Mouse (Mus musculus) erythroblast, adult 5-6 weeks (primary cell): ENCODE data around the gene Mrgprd. TPM values are rescaled to one million over a fixed set of nuclear protein-coding genes. Genes with fewer than 3 reads are reported as not detected.

ENCODE experiments used
- ATAC-seq: replicated peaks from 2 replicates; pipeline ENCODE4 v1.8.0; 2016; ENCODE audit warnings: moderate number of reproducible peaks, mild to moderate bottlenecking, moderate TSS enrichment, inconsistent platforms; ENCODE audit not compliant: poor library complexity, low FRiP score, severe bottlenecking
- total RNA-seq, 2 experiments: library from RNA; stranded (forward) in 1 of 2; stranded (reverse) in 1 of 2; fragments of 150-400 nt in 1 of 2; fragments of 200-764, 138-1000 nt in 1 of 2; gene quantifications; 2 replicates each; pipeline versions ENCODE4 v1.2.3 to v1.2.4; 2015 to 2017; ENCODE audit warnings: low replicate concordance in 2 of 2

Mrgprd gene
- total RNA-seq, 2 experiments from 2014 or later = not detected

DNA sequence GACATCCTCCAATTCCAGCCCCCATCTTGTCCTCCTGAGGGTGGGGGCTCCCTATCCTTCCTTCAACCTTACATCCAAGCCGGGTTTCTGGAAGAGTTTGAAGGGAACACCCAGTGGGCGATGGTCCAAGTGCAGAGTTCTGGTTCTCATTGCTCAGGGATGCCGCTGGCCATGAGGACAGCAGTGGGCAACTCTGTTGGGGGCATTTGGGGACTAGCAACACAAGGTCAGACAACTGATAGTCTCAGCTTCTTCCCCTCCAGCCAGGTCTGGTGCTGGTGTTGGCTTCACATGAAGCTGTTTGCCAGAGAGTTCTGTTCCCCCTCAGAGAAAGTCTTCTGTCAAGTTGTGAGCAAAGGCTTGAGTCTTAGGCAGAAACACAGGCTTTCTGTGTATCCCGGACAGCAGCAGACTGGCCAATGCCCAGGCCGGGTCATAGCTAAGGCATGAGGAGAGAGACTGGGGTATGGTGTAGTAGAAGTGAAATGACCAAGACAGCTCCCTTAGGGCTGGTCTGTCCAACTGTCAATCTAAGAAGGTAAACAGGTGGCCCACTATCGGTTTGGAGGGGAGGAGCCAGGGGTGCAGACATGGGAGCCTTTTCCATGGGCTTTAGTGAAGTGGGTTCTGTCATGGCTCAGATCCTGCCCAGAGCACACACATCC lies 13.2 kb upstream of the Mrgprd start:
- ATAC-seq = no peak

DNA sequence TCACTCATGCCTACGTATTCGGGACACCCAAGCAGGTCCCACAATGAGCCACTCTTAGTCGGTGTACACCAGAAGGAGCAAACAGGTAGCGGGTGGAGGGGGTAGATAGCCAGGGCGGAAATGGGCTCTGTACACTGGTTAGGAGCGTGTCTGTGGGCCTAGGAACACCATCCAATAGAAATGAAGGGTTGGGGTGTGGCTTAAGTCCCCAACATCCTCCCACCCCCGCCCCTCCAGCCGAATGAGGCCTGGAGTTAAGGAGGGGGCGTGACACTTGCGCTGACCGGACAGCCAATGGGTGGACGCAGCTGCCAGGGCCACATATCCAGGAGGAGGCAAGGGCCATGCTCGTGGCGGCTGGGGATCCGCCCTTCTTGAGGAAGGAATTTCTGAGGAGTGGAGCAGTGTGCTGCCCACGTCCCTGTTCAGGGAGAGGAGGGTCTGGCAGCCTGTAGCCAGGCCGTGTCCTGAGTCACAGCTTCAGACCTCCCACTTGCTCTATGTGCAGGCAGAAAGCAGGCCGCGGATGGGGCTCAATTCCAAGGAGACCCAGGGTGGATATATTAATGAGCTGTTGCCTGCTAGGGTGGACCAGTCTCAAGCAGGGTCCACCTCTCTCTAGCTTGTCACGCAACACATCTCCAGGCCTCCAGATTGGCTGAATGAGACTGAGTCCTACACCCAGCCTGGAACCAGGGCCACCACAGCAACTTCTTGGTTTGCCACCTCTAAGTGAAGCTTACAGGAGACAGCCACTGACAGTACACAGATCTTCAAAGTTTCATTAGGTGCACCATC lies 11.9 kb upstream of the Mrgprd start:
- peak; percentile 38 for ATAC-seq

DNA sequence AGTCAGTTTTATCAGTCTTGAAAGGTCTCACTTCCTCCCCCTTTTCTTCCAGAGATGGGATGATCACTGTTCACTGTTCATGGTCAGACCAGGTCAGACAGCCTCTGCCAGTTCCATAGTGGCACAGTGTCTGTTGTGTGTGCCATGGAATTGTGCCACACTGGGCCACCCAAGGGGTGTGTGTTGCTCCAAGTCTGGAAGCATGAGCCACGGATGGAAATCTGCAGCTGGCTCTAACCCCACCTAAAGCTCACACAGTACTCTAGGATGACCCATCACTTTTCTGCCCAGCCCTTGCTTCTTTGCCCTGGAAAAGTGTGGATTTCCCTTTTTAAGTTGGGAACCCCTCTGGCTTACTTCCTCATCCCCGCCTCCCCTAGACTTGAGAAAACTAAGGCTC lies 10.5 kb upstream of the Mrgprd start:
- ATAC-seq = no peak

DNA sequence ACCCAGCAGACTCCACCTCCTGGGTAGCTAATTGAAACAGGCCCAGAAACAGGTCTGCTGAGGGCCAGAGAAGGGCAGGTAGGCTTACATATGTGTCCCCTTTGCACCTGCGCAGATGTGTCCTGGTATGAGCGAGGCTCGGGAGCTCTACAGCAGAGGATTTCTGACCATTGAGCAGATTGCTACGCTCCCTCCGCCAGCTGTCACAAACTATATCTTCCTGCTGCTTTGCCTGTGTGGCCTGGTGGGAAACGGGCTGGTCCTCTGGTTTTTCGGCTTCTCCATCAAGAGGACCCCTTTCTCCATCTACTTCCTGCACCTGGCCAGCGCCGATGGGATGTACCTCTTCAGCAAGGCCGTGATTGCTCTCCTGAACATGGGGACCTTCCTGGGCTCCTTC lies 7.0 kb upstream of the Mrgprd start:
- ATAC-seq = no peak

DNA sequence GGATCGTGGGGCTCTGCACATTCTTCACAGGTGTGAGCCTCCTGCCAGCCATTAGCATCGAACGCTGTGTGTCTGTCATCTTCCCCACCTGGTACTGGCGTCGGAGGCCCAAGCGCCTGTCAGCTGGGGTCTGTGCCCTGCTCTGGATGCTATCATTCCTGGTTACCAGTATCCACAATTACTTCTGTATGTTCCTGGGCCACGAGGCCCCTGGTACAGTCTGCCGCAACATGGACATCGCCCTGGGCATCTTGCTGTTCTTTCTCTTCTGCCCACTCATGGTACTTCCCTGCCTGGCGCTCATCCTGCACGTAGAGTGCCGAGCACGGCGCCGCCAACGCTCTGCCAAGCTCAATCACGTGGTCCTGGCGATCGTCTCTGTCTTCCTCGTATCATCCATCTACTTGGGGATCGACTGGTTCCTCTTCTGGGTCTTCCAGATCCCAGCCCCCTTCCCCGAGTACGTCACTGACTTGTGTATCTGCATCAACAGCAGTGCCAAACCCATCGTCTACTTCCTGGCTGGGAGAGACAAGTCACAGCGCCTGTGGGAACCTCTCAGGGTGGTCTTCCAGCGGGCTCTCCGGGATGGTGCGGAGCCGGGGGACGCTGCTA lies 6.5 kb upstream of the Mrgprd start:
- no peak for ATAC-seq

DNA sequence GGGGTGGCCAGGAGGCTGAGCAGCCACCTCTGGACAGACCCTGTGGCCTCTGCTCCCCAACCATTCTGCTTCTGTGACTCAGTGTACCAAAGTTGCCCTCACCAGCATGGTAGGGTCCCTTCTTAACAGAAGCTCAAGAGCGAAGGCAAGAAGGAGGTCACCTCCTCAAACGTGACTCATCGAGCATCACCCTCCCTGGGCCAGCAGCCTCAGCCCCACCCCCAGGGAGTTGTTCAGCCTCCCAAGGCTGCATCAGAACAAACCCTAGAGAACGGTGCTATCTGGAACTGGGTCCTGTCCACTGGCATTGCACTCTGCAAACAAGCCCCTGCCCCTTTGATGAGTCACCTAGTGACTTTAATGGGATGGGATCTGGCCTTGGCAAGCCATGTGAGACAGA lies 5.8 kb upstream of the Mrgprd start:
- ATAC-seq = no peak

DNA sequence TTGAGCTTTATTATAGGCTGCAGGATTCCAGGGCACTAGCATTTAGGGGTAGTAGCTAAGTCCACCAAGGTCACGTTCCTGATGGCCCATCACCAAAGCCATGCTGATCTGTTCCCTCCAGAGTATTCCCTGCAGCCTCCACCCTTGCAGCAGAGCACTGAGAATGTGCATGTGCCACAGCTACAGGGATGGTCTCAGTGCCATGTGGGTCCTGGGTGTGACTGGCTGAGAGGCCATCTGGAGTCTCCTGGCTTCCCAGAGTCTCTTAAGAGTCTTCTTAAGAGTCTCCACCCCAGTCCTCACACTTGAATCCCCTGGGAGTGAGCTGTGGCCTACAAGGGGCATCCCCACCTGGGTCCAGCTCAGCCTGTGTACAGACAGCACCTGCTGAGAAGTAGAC lies 4.8 kb upstream of the Mrgprd start:
- no peak for ATAC-seq

DNA sequence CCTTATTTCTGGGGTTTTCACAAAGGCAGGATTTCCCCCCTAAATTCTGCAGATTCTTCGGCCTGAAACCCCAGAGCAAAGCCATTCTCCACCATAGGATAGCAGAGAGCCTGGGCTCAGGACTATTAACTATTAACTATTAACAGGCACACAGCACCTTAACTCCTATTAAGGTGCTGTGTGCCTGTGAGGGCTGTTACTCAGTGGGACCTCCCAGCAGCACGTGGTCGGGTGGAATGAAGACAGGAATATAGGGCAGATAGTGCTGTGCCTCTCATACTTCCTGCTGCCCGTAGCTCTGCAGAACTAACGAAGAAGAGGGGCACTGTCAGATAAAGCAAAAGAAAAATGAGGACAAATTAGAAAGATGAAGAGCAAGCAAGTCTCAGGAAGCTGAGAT lies 4.1 kb upstream of the Mrgprd start:
- ATAC-seq = no peak

DNA sequence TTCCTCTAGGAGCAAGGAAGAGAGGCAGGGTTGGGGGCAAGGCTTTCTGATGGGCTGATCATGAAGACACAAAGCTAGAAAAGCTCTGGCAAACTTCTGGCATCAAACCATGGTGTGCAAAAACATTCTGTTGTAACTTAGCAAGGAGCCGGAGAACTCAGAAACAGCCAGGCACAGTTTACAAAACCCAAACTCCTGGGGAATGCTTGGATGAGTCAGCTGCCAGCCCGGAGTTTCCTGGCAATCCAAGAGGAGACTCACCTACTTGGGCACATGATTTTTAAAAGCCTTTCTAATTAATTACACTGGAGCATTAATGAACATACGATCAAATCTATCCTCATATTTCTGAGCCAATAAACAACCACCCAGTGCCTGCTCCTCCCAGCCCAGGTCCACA lies 2.5 kb upstream of the Mrgprd start:
- no peak for ATAC-seq

DNA sequence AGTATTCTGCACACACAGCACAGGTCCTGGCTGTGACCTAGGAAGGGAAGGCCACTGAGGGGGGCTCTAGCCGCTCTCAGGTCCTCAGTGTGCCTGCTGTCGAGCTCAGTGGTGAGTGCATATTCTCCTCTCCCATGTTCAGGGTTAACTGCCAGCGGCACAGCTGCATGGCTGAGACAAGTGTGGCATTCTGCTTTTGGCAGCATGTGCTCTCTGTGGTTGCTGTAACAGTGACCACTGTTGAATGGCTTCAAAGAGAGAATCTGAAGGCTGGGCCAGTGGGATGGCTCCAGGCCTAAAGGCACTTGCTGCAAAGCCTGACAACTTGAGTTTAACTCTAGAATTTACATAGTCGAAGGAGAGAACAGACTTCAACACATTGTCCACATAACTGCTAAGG lies 2.9 kb downstream of the Mrgprd start:
- no peak for ATAC-seq

DNA sequence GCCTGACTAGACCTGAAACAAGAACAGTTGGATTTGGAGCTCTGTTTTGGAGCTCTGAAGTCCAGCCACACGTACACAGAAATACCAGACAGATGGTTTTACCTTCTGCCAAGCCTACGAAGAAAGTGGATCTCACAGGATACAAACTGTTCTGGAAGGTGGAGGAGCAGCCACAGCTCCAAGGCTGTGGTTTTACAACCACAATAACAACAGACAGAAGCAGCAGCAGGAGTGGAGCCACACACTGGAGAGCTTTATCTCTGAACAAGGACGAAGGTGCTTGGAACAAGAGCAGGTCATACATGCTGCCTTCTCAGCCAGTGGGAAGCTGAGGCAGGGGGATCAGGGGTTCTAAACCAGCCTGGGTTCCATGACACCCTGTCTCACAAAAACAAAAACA lies 4.8 kb downstream of the Mrgprd start:
- ATAC-seq = no peak

DNA sequence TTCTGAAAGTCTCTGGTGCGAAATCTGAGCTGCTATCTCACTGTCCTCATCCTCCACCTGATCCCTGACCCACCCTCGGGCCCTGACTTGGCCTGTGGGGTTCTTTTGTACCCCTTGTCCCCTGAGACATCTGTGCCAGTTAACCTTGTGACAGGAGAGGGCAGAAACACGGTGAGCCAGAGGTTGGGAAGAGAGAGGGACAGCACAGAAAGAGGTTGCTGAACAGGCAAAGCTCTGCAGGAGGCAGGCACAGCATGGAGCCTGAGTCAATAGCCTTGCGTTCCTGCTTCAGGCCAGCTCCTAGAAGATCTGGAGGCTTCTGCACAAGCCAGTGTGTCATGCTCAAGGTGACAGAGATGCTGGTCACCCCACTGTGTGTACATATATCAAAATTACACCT lies 9.0 kb downstream of the Mrgprd start:
- ATAC-seq = no peak

DNA sequence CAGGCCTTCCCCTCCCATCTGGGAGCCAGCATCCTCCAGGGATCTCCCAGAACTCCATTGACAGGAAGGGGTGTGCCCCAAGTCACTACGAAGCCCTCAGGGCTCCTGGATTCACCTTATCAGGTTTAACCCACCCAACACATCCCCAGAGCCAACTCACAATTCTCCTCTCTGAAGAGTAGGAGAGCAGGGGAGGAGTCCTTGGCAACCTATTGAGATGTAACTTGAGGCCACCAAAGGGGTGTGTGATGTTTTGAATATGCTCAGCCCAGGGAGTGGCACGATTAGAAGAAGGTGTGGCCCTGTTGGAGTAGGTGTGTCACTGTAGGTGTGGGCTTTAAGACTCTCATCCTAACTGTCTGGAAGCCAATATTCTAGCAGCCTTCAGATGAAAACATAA lies 11.1 kb downstream of the Mrgprd start:
- peak; percentile 32; the same call in 1 of the 2 replicates for ATAC-seq

DNA sequence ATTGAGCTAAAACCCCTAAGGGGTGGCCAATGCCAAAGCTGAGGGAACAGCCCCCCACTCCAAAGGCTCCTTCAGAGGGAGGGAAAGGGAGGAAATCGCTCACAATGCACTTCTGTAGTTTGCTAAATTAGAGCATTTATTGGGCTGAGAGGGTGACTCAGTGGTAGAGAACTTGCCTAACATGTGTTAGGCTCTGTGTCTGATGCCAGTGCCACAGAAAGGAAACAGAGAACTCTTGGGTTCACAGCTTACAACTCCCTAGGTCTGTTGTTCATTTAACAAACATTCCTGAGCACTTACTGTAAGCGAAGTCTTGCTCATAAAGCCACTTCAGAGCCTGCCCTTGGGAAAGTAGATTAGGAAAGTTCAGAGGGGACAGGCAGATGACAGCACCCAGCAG lies 15.3 kb downstream of the Mrgprd start:
- ATAC-seq = no peak

DNA sequence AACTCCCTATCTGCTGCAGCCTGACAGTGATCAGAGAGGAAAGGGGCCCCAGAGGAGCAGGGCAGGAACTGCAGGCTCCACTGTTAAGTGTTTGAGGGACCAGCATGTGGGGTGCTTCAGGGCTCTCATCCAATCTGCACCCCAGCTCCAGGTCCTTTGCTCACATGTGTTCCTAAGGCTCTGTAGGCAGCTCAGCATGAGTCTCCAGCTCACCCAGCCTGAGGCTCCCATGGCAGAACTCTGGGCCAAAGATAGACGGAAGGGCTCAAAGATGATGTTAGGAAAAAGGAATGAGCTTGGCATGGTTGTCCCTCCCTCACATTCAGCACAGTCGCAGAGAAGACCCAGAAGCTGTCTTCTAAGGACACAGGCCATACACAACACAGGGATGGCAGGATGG lies 16.0 kb downstream of the Mrgprd start:
- no peak for ATAC-seq

DNA sequence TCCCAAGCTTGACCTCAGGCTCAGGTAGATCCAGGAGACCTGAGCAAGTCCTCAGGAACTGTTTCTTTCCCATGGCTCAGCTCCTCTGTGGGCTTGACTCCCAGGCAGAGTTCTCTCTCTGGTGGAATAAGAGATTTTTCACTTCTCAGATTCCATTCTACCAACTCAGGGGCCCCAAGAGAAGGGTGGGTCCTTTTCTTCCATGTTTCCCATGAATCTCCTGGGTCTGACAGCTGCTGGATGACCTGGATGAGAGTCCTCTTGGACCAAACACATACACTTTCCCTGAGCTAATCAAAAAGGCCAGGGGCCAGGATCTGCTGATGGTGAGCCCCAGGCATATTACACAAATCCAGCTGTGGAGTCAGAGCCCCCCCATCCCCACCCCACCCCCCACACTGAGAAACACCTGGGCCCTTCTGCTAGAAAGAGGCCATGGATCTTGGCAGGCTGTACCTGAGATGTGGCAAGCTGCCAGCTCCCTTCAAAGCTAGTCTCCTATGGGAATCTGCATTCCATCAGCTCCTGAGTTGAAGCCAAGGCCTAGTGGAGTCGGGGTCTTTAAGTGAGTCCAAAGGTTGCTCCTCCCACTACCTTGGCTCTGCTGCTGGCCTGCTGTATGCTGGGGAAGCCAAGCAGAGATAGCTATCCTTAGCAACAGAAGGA lies 17.9 kb downstream of the Mrgprd start:
- ATAC-seq = no peak

DNA sequence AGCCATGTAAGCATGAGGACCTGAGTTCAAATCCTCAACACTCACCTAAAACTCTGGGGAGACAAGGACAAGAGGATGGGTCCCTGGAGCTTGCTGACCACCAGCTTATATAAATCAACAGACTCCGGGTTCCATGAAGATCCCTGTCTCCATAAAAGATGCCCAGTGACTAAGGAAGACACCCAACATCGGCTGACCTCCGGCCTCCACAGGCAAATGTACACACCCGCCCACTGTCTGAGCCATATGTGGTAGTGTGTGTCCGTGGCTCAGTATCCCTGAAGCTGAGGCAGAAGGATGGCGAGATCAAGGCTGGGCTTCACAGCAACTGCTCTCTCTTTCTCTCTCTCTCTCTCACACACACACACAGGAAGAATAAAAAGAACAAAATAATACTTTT lies 19.3 kb downstream of the Mrgprd start:
- ATAC-seq = no peak

DNA sequence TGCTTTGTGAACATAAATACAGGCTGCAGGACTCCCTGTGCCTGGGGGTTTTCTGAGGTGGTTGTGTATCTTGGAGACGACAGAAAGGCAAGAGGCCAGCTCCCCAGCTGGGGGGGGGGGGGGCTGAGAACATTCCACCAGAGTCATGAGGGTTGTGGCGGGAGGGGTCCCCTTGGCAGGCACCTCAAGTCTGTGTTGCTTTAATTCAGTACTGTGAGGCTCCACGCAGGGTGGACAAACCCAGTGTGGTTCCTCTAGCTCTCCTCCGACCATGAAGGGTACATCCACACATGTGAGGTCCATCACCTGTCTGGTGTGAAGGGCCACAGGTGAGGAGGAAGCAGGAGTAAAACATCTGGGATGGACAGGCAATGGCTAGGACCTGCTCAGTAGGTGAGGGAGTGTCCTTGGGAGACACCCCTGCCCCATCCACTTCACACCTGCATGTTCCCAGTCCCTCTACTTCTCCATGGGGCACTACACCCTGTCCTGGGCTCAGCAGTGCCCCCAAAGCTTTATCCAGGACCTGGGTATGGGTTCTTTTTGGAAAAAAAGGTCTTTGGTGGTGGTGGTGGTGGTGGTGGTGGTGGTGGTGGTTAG lies 19.9 kb downstream of the Mrgprd start:
- ATAC-seq = no peak

DNA sequence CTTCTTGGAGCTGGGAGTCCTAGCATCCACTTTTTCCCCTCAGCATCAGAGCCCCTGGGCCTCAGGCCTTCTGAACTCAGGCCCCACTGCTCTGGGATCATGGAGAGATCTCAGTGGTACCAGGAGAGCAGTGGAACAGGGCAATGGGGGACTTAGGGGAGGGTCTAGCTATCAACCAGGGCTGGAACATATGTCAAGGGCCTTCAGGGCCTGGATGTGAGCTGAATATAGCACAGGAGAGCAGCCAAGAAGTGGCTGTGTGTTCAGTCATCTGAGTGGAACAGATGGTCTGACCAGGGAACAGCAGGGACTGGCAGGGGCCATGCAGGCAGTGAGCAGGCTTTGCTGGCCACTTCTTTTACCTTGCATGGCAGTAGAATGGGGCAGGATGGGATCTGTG lies 20.6 kb downstream of the Mrgprd start:
- no peak for ATAC-seq

DNA sequence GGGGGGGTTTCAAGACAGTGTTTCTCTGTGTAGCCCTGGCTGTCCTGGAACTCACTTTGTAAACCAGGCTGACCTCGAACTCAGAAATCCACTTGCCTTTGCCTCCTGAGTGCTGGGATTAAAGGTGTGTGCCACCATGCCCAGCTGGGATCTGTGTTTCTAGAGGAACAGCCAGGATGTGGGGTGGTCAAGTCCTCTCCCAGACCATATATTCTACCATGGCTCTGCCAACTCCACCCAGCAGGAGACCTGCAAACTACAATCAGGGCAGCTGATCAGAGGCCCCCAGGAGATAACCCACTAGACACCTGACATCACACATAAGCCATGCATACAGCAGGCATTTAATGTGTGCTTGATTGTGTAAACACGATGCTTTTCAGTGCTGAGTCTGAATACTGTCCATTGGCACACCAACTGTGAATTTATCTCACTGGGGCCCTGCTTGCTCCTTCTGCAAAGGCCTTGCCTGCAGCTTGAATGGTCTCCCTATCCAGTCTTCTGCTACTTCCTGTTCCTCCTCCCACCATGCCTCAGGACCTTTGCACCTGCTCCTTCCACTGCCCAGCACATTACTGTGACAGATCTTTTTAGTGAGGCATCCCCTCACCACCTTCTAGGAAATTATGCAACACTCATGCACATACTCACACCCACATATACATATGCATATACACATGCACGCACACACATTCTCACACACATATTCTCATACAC lies 21.1 kb downstream of the Mrgprd start:
- ATAC-seq = no peak
